In genomic region chr2:38739410-38739809, GRCm38 (mm10) we compare ENCODE assay signal across 8 mouse cellular contexts. TPM values are rescaled to one million over a fixed set of nuclear protein-coding genes. Genes with fewer than 3 reads are reported as not detected.
A peak's percentile ranks its signal among the peaks of the same experiment; 100 is the strongest.
DNase-seq lines count a peak whose midpoint lies in the region; ATAC-seq and TF ChIP-seq lines count a peak whose summit lies in the region.

No protein-coding gene starts in this region.

- no peak for ATAC-seq in G1E (ENCODE audit: extremely low read depth, insufficient number of reproducible peaks, low FRiP score, poor library complexity, severe bottlenecking)
- ATAC-seq in embryonic facial prominence, embryonic 14.5 days (ENCODE audit: low read depth), result peak; percentile 74
- ATAC-seq in hindbrain, embryonic 11.5 days (ENCODE audit: low FRiP score), result peak; percentile 53; the same call in 1 of the 2 replicates

- no peaks in the 10 kb centered on the region for H3K9me3 ChIP-seq in G1E (replicated peaks)
- H3K9me3 ChIP-seq in embryonic facial prominence, embryonic 14.5 days (ENCODE audit: control insufficient read depth, low read length), result no peaks in the 10 kb centered on the region
- no peaks in the 10 kb centered on the region for H3K9me3 ChIP-seq in hindbrain, embryonic 11.5 days (ENCODE audit: control insufficient read depth, low read length)

- H3K27ac ChIP-seq in bone marrow, adult 2 months (ENCODE audit: control insufficient read depth, insufficient read depth, low read depth, low read length, poor library complexity), result no peak overlapping the region
- no peak overlapping the region for H3K27ac ChIP-seq in embryonic facial prominence, embryonic 14.5 days (replicated peaks; ENCODE audit: low read depth, low read length)
- H3K27ac ChIP-seq in hindbrain, embryonic 11.5 days (ENCODE audit: low read depth, low read length), result no peak overlapping the region

- no peak overlapping the region for H3K9ac ChIP-seq in embryonic facial prominence, embryonic 14.5 days (ENCODE audit: low read depth, low read length)
- H3K9ac ChIP-seq in hindbrain, embryonic 11.5 days (ENCODE audit: low read depth, low read length), result no peak overlapping the region

- H3K4me1 ChIP-seq in G1E (ENCODE audit: insufficient read depth, low read depth, low read length), result no peaks in the 10 kb centered on the region; the same call in 1 of the 2 replicates
- H3K4me1 ChIP-seq in bone marrow, adult 2 months (ENCODE audit: control insufficient read depth, insufficient read depth, low read length), result no peaks in the 10 kb centered on the region
- no peaks in the 10 kb centered on the region for H3K4me1 ChIP-seq in embryonic facial prominence, embryonic 14.5 days (ENCODE audit: control insufficient read depth, insufficient read depth, low read length)
- no peaks in the 10 kb centered on the region for H3K4me1 ChIP-seq in hindbrain, embryonic 11.5 days (replicated peaks; ENCODE audit: control insufficient read depth, insufficient read depth, low read length)

- peak; percentile 24 for DNase-seq in G1E (ENCODE audit: low spot score)
- DNase-seq in embryonic facial prominence, embryonic 14.5 days (ENCODE audit: low spot score), result peak; percentile 88
- DNase-seq in hindbrain, embryonic 11.5 days (ENCODE audit: low spot score), result peak; percentile 90
- peak; percentile 67 for DNase-seq in layer of hippocampus, adult 9-11 months
- peak; percentile 80 for DNase-seq in lung, postnatal 10 days
- DNase-seq in retina, postnatal 1 day, result peak; percentile 83
- DNase-seq in urinary bladder, postnatal 25 days (ENCODE audit: low spot score), result peak; percentile 69

- no peak overlapping the region for H3K4me2 ChIP-seq in embryonic facial prominence, embryonic 14.5 days (ENCODE audit: low read depth, low read length)
- H3K4me2 ChIP-seq in hindbrain, embryonic 11.5 days (replicated peaks; ENCODE audit: low read depth, low read length), result no peak overlapping the region

- no peak for TF ChIP-seq POLR2A in bone marrow, adult 2 months (IDR thresholded peaks at IDR 0.05; ENCODE audit: borderline replicate concordance, control insufficient read depth, low read depth, low read length)

- peak; percentile 72 for TF ChIP-seq CTCF in G1E (IDR thresholded peaks at IDR 0.05; ENCODE audit: low read depth, low read length)
- peak; percentile 70 for TF ChIP-seq CTCF in bone marrow, adult 2 months (IDR thresholded peaks at IDR 0.05; ENCODE audit: control insufficient read depth, insufficient read depth, low read length)

- WGBS in bone marrow, adult 2 months, result 13% methylated on average over 7 of the region's 7 CpGs
- 11% methylated on average over 7 of the region's 7 CpGs for WGBS in embryonic facial prominence, embryonic 14.5 days
- 28% methylated on average over 7 of the region's 7 CpGs for WGBS in hindbrain, embryonic 11.5 days

- no peak overlapping the region for H3K4me3 ChIP-seq in G1E (ENCODE audit: low read depth, low read length)
- no peak overlapping the region for H3K4me3 ChIP-seq in bone marrow, adult 2 months (replicated peaks; ENCODE audit: control insufficient read depth, low read depth, low read length)
- H3K4me3 ChIP-seq in embryonic facial prominence, embryonic 14.5 days (ENCODE audit: low read depth, low read length), result no peak overlapping the region
- no peak overlapping the region for H3K4me3 ChIP-seq in hindbrain, embryonic 11.5 days (ENCODE audit: low read depth, low read length)

- no peaks in the 10 kb centered on the region for H3K27me3 ChIP-seq in G1E (ENCODE audit: insufficient read depth, low read length)
- H3K27me3 ChIP-seq in embryonic facial prominence, embryonic 14.5 days (replicated peaks; ENCODE audit: control insufficient read depth, insufficient read depth, low read length), result no peaks in the 10 kb centered on the region
- no peaks in the 10 kb centered on the region for H3K27me3 ChIP-seq in hindbrain, embryonic 11.5 days (ENCODE audit: control insufficient read depth, insufficient read depth, low read length)

- H3K36me3 ChIP-seq in G1E (replicated peaks), result peaks cover 27% of the 10 kb centered on the region
- H3K36me3 ChIP-seq in embryonic facial prominence, embryonic 14.5 days (ENCODE audit: control insufficient read depth, insufficient read depth, low read length), result no peaks in the 10 kb centered on the region
- no peaks in the 10 kb centered on the region for H3K36me3 ChIP-seq in hindbrain, embryonic 11.5 days (ENCODE audit: control insufficient read depth, insufficient read depth, low read length)

RNA-seq across cellular contexts. Expression of gene Nr5a1, which starts 25.1 kb away (rescaled TPM):
- total RNA-seq in G1E (2014; fragmentation: Nextera tagmentation) (not detected in 2 replicates), G1E (2017) (0.11 and 0.12 TPM in 2 replicates)
- 0.03 and 0.04 TPM in 2 replicates for polyA plus RNA-seq in G1E (2012)
- not detected in 2 replicates for polyA plus RNA-seq in bone marrow, adult 2 months (2011; ENCODE audit: insufficient read depth, insufficient read length, low replicate concordance, missing spikeins)
- polyA plus RNA-seq in embryonic facial prominence, embryonic 14.5 days (2014; fragmentation: Nextera tagmentation; extraction: Ambion mirVana), result 0.21 TPM in 1 of 2 replicates, not detected in the other
- 0.19 and 0.20 TPM in 2 replicates for polyA plus RNA-seq in hindbrain, embryonic 11.5 days (2014; fragmentation: Nextera tagmentation; extraction: Ambion mirVana)

Comparison
In these comparisons a context has a peak if more than half of its experiments do, and no peak if none do; other contexts are left out.
1. DNase-seq: peak in every context shown above with its lines; median percentile 90 in hindbrain, embryonic 11.5 days; 88 in embryonic facial prominence, embryonic 14.5 days; 83 in retina, postnatal 1 day; 80 in lung, postnatal 10 days; 69 in urinary bladder, postnatal 25 days; 67 in layer of hippocampus, adult 9-11 months; 24 in G1E.